Mouse (Mus musculus): ENCODE measurements around the gene Nop2. TPM values are rescaled to one million over a fixed set of nuclear protein-coding genes. Genes with fewer than 3 reads are reported as not detected.

Nop2 gene
- polyA plus RNA-seq, 1 experiment from 2014 or later: 49.1 TPM

DNA sequence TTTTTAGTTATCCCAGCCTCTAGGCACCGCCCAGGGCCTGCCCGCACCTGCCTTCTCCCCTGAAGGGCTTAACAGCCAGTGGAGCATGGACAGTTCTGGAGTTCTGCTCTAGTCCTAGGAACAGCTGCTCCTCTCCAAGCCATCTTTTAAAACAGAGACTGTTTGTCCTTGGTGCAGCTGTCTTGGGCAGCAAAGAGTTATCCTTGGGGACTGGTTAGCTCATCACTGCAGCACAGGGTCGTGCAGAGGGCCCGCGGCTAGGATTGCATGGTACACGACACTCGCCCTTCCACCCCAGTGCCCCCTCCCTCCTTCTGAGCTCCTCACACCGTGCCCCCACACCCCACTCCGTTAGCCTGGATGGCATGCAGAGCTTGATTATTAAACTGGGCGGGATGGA, 15.6 kb downstream of the Nop2 start:
- Histone ChIP-seq H3K4me1 (peaks cover 46% of the 10 kb centered on the region), H3K4me2 (peak overlapping the region; percentile 95; the same call in 1 of the 2 replicates), H3K27me3 (no peaks in the 10 kb centered on the region), H3K9me3 (replicated peaks) (no peaks in the 10 kb centered on the region), H3K36me3 (ENCODE audit: poor library complexity, severe bottlenecking) (peaks cover 53% of the 10 kb centered on the region), H3K4me3 (no peak overlapping the region; the same call in 1 of the 2 replicates), H3K9ac (peak overlapping the region; percentile 47), H3K27ac (no peak overlapping the region)
- no peak for ATAC-seq
- 80% methylated on average over 10 of the region's 10 CpGs for WGBS

DNA sequence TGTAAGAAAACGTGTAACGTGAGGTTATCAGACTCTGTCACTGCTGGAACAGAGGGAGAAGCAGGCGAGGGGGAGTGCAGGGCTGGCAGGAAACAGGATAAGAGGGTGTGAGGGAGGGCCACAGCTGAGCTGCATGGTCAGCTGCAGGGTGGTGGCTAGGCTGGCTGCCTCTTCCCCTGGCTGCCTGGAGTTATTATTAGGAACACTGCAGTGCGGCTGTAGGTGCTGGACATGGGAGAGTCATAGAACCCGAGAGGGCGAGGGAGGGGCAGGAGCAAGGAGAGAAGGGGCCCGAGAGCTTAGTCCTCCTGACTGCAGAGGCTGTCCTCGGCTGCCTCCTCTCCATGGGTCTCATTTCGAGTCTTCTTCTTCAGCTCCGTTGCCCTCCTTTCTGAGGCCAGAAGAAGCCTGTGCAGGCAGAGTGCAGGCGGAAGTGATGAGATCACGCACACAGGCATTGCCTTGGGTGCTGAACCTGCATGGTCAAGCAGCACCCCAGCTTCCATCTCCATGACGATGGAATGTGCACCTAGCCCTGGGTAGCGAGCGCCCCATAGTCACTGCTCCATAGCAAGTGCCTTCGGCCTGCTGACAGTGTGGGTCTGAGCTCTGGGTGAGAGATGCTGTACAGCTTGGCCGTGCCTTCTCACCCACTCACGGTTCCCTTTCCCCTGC, 16.7 kb downstream of the Nop2 start:
- WGBS: 78% methylated on average over 18 of the region's 18 CpGs
- H3K27ac ChIP-seq: no peak overlapping the region
- H3K4me3 ChIP-seq: peak overlapping the region; percentile 6; the same call in 1 of the 2 replicates
- peak overlapping the region; percentile 30; the same call in 1 of the 2 replicates for H3K9ac ChIP-seq
- H3K27me3 ChIP-seq: no peaks in the 10 kb centered on the region
- no peaks in the 10 kb centered on the region for H3K9me3 ChIP-seq (replicated peaks)
- peaks cover 54% of the 10 kb centered on the region for H3K36me3 ChIP-seq (ENCODE audit: poor library complexity, severe bottlenecking)
- H3K4me2 ChIP-seq: 0 out of 2 replicates have a peak overlapping the region, but pooled peaks have one; percentile 1
- no peak for ATAC-seq
- peaks cover 46% of the 10 kb centered on the region for H3K4me1 ChIP-seq

DNA sequence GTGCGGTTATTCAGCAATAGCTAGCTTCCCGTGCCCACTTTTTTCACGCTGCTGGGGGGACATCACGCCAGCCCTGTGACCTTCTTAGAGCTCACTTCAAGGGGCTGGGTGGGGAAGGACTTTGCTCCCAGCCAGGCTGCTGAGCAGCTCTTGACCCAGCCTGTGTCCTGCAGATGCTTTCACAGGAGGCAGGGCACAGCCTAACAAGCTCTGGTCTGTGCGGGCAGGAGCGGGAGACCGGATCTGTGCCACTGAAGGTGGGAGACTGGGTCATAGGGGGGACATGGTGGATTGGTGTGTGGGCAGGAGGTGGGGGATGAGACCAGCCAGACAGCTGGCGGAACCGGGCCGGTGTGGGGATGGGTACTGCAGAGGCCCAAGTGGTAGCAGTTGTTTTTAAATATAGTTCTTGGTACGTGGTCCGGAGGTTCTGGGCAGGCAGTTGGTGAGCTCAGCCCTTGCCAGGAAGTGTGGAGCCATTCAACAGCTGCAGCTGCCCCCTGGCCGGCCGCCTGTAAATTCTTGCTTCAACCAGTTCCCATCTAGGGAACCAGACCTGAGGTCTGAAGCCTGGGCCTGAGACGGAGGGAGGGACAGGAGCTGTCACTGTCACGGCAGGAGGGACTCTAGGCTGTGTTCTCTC, 17.3 kb downstream of the Nop2 start:
- Histone ChIP-seq H3K36me3 (ENCODE audit: poor library complexity, severe bottlenecking) (peaks cover 56% of the 10 kb centered on the region), H3K4me2 (0 out of 2 replicates have a peak overlapping the region, but pooled peaks have one; percentile 1), H3K27ac (no peak overlapping the region), H3K27me3 (no peaks in the 10 kb centered on the region), H3K9me3 (replicated peaks) (no peaks in the 10 kb centered on the region), H3K4me1 (peaks cover 46% of the 10 kb centered on the region), H3K4me3 (no peak overlapping the region), H3K9ac (no peak overlapping the region)
- no peak for ATAC-seq
- 88% methylated on average over 16 of the region's 16 CpGs for WGBS

DNA sequence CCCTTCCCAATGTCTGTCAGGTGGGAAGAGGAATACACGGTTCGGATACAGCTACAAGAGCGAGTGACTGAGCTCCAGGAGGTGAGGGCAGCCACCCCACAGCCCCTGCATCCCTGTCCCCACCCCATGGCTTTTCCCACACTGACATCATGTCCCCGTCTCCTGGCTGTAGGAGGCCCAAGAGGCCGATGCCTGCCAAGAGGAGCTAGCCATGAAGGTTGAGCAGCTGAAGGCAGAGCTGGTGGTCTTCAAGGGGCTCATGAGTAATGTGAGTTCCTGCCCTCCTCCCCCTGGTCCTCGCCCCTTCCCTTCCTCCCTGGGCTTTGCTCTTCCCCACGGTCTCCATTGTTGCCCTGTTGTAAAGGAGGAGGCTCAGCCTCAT, 17.9 kb downstream of the Nop2 start:
- H3K27ac ChIP-seq: no peak overlapping the region
- H3K9ac ChIP-seq: no peak overlapping the region
- WGBS: 73% methylated on average over 7 of the region's 7 CpGs

DNA sequence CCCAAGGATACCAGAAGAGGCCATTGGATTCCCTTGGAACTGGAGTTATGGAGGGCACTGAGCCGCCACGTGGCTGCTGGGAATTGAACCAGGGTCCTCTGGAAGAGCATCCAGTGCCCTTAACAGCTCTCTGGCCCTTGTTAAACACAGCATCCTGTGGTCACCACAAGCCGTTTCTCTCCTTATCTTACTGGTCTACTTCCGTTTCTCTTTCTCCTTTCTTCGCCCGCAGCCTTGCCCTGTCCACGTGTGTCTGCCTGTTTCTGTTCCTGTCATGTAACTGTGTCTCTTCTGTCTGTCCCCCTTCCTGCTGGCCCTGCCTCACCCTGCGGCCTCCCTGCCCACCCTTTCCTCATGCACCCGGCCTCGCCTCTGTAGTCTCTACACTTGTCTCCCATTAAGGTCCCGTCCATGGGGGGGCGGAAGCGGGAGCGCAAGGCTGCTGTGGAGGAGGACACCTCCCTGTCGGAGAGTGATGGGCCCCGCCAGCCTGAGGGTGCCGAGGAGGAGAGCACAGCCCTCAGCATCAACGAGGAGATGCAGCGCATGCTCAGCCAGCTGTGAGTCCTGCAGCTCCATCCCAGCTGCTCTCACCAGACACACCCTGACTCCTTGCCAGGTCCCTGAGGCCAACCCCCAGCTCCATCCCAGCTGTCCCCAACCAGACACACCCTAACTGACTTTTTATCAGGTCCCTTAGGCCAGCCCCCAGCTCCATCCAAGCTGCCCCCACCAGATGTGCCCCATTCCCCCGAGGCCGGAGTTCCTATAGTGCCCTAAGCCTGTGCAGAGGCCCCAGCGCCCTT, 20.7 kb downstream of the Nop2 start:
- no peak overlapping the region for H3K4me3 ChIP-seq
- H3K4me1 ChIP-seq: peaks cover 25% of the 10 kb centered on the region
- H3K9ac ChIP-seq: no peak overlapping the region
- peaks cover 58% of the 10 kb centered on the region for H3K36me3 ChIP-seq (ENCODE audit: poor library complexity, severe bottlenecking)
- no peak overlapping the region for H3K4me2 ChIP-seq
- no peaks in the 10 kb centered on the region for H3K9me3 ChIP-seq (replicated peaks)
- H3K27me3 ChIP-seq: no peaks in the 10 kb centered on the region
- 87% methylated on average over 21 of the region's 22 CpGs for WGBS
- ATAC-seq: no peak
- H3K27ac ChIP-seq: no peak overlapping the region

More for the DNA sequence above, 17.9 kb downstream of the Nop2 start:
- Histone ChIP-seq H3K4me1 (peaks cover 43% of the 10 kb centered on the region), H3K9me3 (replicated peaks) (no peaks in the 10 kb centered on the region), H3K36me3 (ENCODE audit: poor library complexity, severe bottlenecking) (peaks cover 53% of the 10 kb centered on the region), H3K27me3 (no peaks in the 10 kb centered on the region), H3K4me2 (no peak overlapping the region), H3K4me3 (no peak overlapping the region)
- ATAC-seq: no peak

DNA sequence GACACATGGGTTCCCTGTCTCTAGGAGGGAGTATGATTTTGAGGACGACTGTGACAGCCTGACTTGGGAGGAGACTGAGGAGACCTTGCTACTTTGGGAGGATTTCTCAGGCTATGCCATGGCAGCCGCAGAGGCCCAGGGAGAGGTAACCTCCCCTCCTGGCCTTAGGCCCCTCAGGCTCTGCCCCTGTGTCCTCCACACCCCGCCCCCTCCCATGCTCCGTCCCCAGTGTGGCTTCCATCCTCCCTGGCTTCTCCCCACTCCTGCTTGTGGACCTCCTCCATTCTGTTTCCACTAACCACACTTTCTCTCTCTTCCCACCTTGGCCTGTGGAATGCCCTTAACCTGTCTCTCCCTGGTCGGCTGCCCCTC, 21.3 kb downstream of the Nop2 start:
- Histone ChIP-seq H3K4me1 (peaks cover 20% of the 10 kb centered on the region), H3K36me3 (ENCODE audit: poor library complexity, severe bottlenecking) (peaks cover 63% of the 10 kb centered on the region)
- WGBS: 86% methylated on average over 5 of the region's 5 CpGs

DNA sequence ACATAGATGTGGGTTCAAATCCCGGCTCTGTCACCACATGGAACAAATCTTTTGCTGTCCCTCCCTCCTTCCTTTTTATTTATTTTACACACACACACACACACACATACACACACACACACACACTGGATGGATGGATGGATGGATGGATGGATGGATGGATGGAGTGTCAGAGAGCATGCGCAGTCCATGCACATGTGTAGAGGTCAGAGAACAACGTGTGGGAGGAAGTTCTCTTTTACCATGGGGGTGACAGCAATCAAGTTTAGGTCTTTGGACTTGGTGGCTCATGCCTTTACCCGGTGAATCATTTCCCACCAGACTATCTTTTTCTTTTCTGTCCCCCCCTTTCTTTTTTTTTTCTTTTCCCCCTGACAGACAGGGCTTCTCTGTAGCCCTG, 22.0 kb downstream of the Nop2 start:
- H3K4me1 ChIP-seq: peaks cover 14% of the 10 kb centered on the region
- H3K9ac ChIP-seq: no peak overlapping the region
- no peak for ATAC-seq
- no peak overlapping the region for H3K4me2 ChIP-seq
- H3K4me3 ChIP-seq: no peak overlapping the region
- no peaks in the 10 kb centered on the region for H3K9me3 ChIP-seq (replicated peaks)
- no peaks in the 10 kb centered on the region for H3K27me3 ChIP-seq
- WGBS: 88% methylated on average over 4 of the region's 4 CpGs
- no peak overlapping the region for H3K27ac ChIP-seq
- peaks cover 60% of the 10 kb centered on the region for H3K36me3 ChIP-seq (ENCODE audit: poor library complexity, severe bottlenecking)

More for the DNA sequence above, 21.3 kb downstream of the Nop2 start:
- Histone ChIP-seq H3K27ac (no peak overlapping the region), H3K4me2 (no peak overlapping the region), H3K9ac (no peak overlapping the region; the same call in 1 of the 2 replicates), H3K4me3 (no peak overlapping the region), H3K9me3 (replicated peaks) (no peaks in the 10 kb centered on the region), H3K27me3 (no peaks in the 10 kb centered on the region)
- ATAC-seq: no peak

DNA sequence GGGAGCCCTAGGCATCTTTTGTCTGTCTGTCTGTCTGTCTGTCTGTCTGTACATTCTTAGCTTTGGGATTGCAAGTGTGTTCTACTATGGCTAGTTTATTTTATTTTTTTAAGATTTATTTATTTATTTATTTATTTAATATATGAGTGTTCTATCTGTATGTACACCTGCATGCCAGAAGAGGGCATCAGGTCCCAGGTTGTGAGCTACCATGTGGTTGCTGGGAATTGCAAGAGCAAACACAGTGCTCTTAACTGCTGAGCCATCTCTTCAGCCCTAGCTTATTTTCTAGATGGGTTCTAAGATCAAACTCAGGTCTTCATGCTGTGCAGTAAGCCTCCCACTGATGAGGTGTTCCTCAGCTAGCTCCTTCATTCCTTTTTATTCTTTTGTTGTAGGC, 22.8 kb downstream of the Nop2 start:
- Histone ChIP-seq H3K9me3 (replicated peaks) (no peaks in the 10 kb centered on the region), H3K9ac (no peak overlapping the region), H3K4me3 (no peak overlapping the region), H3K27ac (no peak overlapping the region), H3K27me3 (no peaks in the 10 kb centered on the region), H3K4me1 (peaks cover 5% of the 10 kb centered on the region), H3K36me3 (ENCODE audit: poor library complexity, severe bottlenecking) (peaks cover 63% of the 10 kb centered on the region), H3K4me2 (no peak overlapping the region)
- no peak for ATAC-seq

DNA sequence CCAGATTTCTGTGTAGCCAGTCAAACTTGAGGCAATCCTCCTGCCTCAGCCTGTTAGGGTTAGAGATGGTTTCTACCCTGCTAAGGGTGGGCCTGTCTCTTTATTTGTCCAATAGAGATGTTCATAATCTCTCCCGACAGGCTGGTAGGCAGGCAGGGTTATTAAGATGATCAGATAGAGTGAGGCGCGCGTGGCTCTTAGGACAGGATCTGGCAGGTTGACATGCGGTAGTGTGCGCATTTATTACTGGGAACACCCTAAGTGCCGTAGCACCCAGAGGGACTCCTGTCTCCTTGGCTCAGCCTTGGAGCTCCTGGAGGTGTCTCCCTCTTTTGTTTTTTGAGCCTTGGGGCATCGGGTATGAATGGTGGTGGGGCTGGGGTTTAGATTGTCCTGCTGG, 23.6 kb downstream of the Nop2 start:
- Histone ChIP-seq H3K9ac (no peak overlapping the region), H3K27ac (no peak overlapping the region), H3K4me2 (no peak overlapping the region), H3K4me3 (no peak overlapping the region), H3K36me3 (ENCODE audit: poor library complexity, severe bottlenecking) (peaks cover 67% of the 10 kb centered on the region), H3K4me1 (peaks cover 9% of the 10 kb centered on the region), H3K27me3 (no peaks in the 10 kb centered on the region), H3K9me3 (replicated peaks) (no peaks in the 10 kb centered on the region)
- ATAC-seq: no peak
- 86% methylated on average over 8 of the region's 8 CpGs for WGBS

DNA sequence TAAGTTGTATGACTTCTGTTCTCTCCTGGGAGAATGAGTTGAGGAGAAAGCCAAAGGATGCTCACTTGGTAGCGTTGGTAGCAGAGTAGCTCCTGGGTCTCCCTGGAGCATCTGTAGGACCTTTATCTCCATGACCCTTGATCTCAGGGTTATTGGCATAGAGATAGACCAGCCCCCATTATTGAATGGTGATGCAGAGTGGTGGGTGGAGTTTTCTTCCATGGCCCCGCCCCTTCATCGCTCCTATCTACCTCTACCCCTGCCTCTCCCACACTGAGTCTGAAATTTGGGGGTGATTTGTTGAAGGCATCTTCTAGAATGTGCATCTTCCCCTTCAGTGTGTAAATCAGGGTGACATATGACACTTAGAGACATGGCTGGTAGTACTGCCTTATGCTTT, 24.8 kb downstream of the Nop2 start:
- no peak for ATAC-seq
- H3K9ac ChIP-seq: no peak overlapping the region
- H3K27me3 ChIP-seq: no peaks in the 10 kb centered on the region
- peaks cover 69% of the 10 kb centered on the region for H3K36me3 ChIP-seq (ENCODE audit: poor library complexity, severe bottlenecking)
- H3K4me3 ChIP-seq: no peak overlapping the region
- WGBS: 90% methylated on average over 3 of the region's 3 CpGs
- H3K27ac ChIP-seq: no peak overlapping the region
- H3K9me3 ChIP-seq (replicated peaks): no peaks in the 10 kb centered on the region
- peaks cover 19% of the 10 kb centered on the region for H3K4me1 ChIP-seq
- H3K4me2 ChIP-seq: no peak overlapping the region

DNA sequence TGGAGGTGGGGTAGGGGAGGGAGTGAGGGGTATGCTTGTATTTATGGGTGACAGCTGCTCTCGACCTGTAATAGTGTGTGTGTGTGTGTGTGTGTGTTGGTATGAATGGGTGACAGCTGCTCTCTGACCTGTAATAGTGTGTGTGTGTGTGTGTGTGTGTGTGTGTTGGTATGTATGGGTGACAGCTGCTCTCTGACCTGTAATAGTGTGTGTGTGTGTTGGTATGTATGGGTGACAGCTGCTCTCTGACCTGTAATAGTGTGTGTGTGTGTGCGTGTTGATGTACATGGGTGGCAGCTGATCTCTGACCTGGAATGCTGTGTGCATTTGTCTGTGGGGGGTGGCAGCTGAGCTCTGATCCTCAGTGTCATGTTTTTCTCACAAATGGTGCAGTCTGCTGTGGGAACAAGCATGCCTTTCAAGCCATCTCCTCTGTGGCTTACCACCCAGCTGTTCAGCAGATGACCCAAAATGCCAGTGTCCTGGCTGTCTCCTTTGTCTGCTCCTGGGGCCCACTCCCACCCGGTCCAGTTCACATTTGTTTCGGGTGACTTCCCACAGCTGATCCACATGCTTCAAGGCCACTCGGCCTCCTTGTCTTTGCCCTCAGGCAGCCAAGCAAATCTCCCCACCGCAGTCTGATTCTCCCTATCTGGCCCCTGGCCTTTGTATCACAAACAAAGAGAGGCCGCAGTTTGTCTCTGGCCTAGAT, 25.4 kb downstream of the Nop2 start:
- Histone ChIP-seq H3K9ac (peak overlapping the region; percentile 43), H3K27me3 (no peaks in the 10 kb centered on the region), H3K4me1 (peaks cover 24% of the 10 kb centered on the region), H3K27ac (peak overlapping the region; percentile 51), H3K36me3 (ENCODE audit: poor library complexity, severe bottlenecking) (peaks cover 68% of the 10 kb centered on the region), H3K4me2 (no peak overlapping the region), H3K9me3 (replicated peaks) (no peaks in the 10 kb centered on the region), H3K4me3 (no peak overlapping the region)
- 29% methylated on average over 7 of the region's 7 CpGs for WGBS
- ATAC-seq: no peak
